Mouse (Mus musculus) central nervous system, embryonic 18 days (tissue): Measurements from ENCODE around the gene Thbs1. TPM values are rescaled to one million over a fixed set of nuclear protein-coding genes. Genes with fewer than 3 reads are reported as not detected.

Source experiments
- polyA plus RNA-seq: library from polyadenylated mRNA; depleted of rRNA; stranded (reverse); fragments of >200 nt; gene quantifications from 2 replicates; pipeline ENCODE4 v1.2.3, GENCODE M21; 2012; rRNA removed

Gene Thbs1
- polyA plus RNA-seq: 5.1 TPM in 2 replicates

GRCm38 (mm10) chr2:118111488-118112131 lies at the start of gene Thbs1:
TSS of gene Thbs1 (plus strand) at chr2:118111876.

Other genes starting within 250 kb of the Thbs1 start
- gene Fsip1, start 145.1 kb downstream of the Thbs1 start, polyA plus RNA-seq: 4.7 and 5.4 TPM in 2 replicates